Mouse (Mus musculus) bone marrow macrophage, adult 2 months (primary cell): ENCODE measurements around the gene Rbm47.

Experiments
- CTCF ChIP-seq: IDR thresholded peaks from 2 replicates; pipeline ENCODE4 v1.5.1; 2012; ENCODE audit warnings: low read depth, mild to moderate bottlenecking, low read length, moderate library complexity
- POLR2A ChIP-seq: IDR thresholded peaks from 2 replicates; pipeline ENCODE4 v1.6.1; 2012; ENCODE audit warnings: mild to moderate bottlenecking, low read depth, low read length, borderline replicate concordance

DNA sequence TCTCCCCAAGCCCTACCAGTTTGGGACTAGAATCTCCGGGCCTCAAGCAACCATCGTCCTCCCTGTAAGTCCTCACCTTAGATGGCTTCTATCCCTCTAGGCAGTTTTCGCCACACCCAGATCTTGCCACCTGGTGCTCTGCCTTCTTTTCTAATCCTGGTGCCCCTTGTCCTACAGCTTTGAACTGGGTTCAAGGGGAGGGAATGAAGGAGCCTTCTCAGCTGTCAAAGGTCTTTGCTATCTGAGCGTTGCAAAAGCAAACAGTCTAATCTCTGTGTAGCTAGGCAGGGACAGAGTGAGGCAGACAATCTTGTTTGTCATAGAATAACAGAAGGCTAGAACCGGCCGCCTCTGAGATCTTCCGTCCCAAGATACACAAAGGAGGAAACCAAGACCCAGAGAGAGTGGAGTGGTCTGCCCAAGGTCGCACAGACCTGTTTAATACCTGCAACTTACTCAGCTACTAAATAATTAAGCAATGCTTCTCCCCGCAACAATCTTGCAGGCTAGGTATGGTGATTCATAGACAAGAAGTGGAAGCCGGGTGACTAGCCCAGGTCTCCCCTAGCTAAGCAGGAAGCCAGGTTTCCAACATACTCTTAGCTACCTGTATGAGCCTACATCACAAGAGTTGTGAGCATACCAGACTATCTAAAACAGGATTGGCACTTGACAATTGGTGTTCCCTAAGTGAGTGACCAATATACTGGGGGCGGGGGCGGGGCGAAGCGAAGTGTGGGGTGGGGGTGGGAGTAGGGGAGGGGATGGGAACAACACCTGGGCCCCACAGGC is 168.6 kb downstream of the Rbm47 start, which contains the start of gene 9130230L23Rik:
- TF ChIP-seq CTCF: no peak
- no peak for TF ChIP-seq POLR2A
